Mouse (Mus musculus) MEL (cell line): ENCODE data around the gene Slco1c1. TPM values are rescaled to one million over a fixed set of nuclear protein-coding genes. Genes with fewer than 3 reads are reported as not detected.

Source experiments
- DNase-seq: peaks from one replicate; pipeline ENCODE4 v3.0.0; 2011; ENCODE audit warnings: low read depth, low spot score
- H3K27ac ChIP-seq: 2 replicates; pipeline ENCODE4 v1.5.1; 2012; ENCODE audit warnings: low read depth, mild to moderate bottlenecking, control low read depth, low read length, moderate library complexity; ENCODE audit not compliant: control insufficient read depth
- H3K27me3 ChIP-seq, 2 experiments: fragments of 150-350 bp in 1 of 2; sonication (generic) in 1 of 2; 2 replicates each; pipeline ENCODE4 v1.6.1; 2012; ENCODE audit warnings: low read length in 2 of 2, mild to moderate bottlenecking in 2 of 2, improper control_type of control experiment in 1 of 2, moderate library complexity in 1 of 2; ENCODE audit not compliant: insufficient read depth in 2 of 2, control insufficient read depth in 1 of 2
- H3K36me3 ChIP-seq, 2 experiments: 2 replicates each; pipeline ENCODE4 v1.6.1; 2012 to 2014; ENCODE audit warnings: low read length in 2 of 2, improper control_type of control experiment in 1 of 2, inconsistent platforms in 1 of 2, mild to moderate bottlenecking in 1 of 2; ENCODE audit not compliant: insufficient read depth in 2 of 2, control insufficient read depth in 1 of 2
- H3K4me1 ChIP-seq, 2 experiments: fragments of 150-350 bp in 1 of 2; sonication (generic) in 1 of 2; 2 replicates each; pipeline ENCODE4 v1.6.1; 2012; ENCODE audit warnings: low read length in 2 of 2, improper control_type of control experiment in 1 of 2, mild to moderate bottlenecking in 1 of 2; ENCODE audit not compliant: insufficient read depth in 2 of 2, control insufficient read depth in 1 of 2
- H3K4me3 ChIP-seq, 2 experiments: fragments of 150-350 bp in 1 of 2; sonication (generic) in 1 of 2; 2 replicates each; pipeline ENCODE4 v1.5.1; 2012; ENCODE audit warnings: low read depth in 2 of 2, low read length in 2 of 2, mild to moderate bottlenecking in 2 of 2, moderate library complexity in 2 of 2, control low read depth in 1 of 2, improper control_type of control experiment in 1 of 2; ENCODE audit not compliant: control insufficient read depth in 1 of 2, insufficient read depth in 1 of 2
- H3K79me2 ChIP-seq: 2 replicates; pipeline ENCODE4 v1.6.1; 2012; ENCODE audit warnings: mild to moderate bottlenecking, low read length, moderate library complexity; ENCODE audit not compliant: control insufficient read depth, poor library complexity, insufficient read depth
- H3K9ac ChIP-seq: 2 replicates; pipeline ENCODE4 v1.6.1; 2012; ENCODE audit warnings: low read depth, mild to moderate bottlenecking, control low read depth, low read length, moderate library complexity; ENCODE audit not compliant: control insufficient read depth, poor library complexity, severe bottlenecking
- H3K9me3 ChIP-seq: fragments of 150-350 bp; sonication (generic); replicated peaks from 2 replicates; pipeline ENCODE4 v1.6.1; 2012; ENCODE audit warnings: mild to moderate bottlenecking, low read length, improper control_type of control experiment, moderate library complexity; ENCODE audit not compliant: insufficient read depth
- BHLHE40 ChIP-seq: IDR thresholded peaks from 2 replicates; pipeline ENCODE4 v1.6.1; 2012; ENCODE audit warnings: low read depth, mild to moderate bottlenecking, inconsistent platforms, low read length, improper control_type of control experiment, borderline replicate concordance
- CHD1 ChIP-seq: IDR thresholded peaks from 2 replicates; pipeline ENCODE4 v1.6.1; 2012; ENCODE audit warnings: low read depth, mild to moderate bottlenecking, inconsistent platforms, low read length, improper control_type of control experiment
- CHD2 ChIP-seq: IDR thresholded peaks from 2 replicates; pipeline ENCODE4 v1.6.1; 2011; ENCODE audit warnings: low read length, improper control_type of control experiment
- EP300 ChIP-seq, 2 experiments: IDR thresholded peaks; 2 replicates each; pipeline ENCODE4 v1.6.1; 2011; ENCODE audit warnings: improper control_type of control experiment in 2 of 2, low read length in 2 of 2, low read depth in 1 of 2, mild to moderate bottlenecking in 1 of 2
- KAT2A ChIP-seq: conservative IDR thresholded peaks from 2 replicates; pipeline ENCODE4 v1.6.1; 2012; ENCODE audit warnings: low read depth, low read length, improper control_type of control experiment, inconsistent platforms
- MXI1 ChIP-seq: IDR thresholded peaks from 2 replicates; pipeline ENCODE4 v1.6.1; 2011; ENCODE audit warnings: mild to moderate bottlenecking, low read depth, low read length, improper control_type of control experiment
- MYC ChIP-seq: IDR thresholded peaks from 2 replicates; pipeline ENCODE4 v1.6.1; 2011; ENCODE audit warnings: low read depth, mild to moderate bottlenecking, low read length, improper control_type of control experiment, moderate library complexity
- NRF1 ChIP-seq: IDR thresholded peaks from 2 replicates; pipeline ENCODE4 v1.6.1; 2014; ENCODE audit warnings: low read depth, mild to moderate bottlenecking, inconsistent platforms, low read length, improper control_type of control experiment, moderate library complexity; ENCODE audit not compliant: poor library complexity, insufficient read depth, severe bottlenecking
- POLR2A ChIP-seq, 2 experiments: IDR thresholded peaks; 2 replicates each; pipeline ENCODE4 v1.6.1; 2011 to 2012; ENCODE audit warnings: low read length in 2 of 2, mild to moderate bottlenecking in 2 of 2, control low read depth in 1 of 2, improper control_type of control experiment in 1 of 2, low read depth in 1 of 2, moderate library complexity in 1 of 2; ENCODE audit not compliant: control insufficient read depth in 1 of 2, insufficient read depth in 1 of 2, poor library complexity in 1 of 2
- POLR2AphosphoS2 ChIP-seq: IDR thresholded peaks from 2 replicates; pipeline ENCODE4 v1.6.1; 2011; ENCODE audit warnings: low read length, improper control_type of control experiment
- RAD21 ChIP-seq: IDR thresholded peaks from 2 replicates; pipeline ENCODE4 v1.6.1; 2011; ENCODE audit warnings: mild to moderate bottlenecking, low read depth, low read length, improper control_type of control experiment
- RCOR1 ChIP-seq: IDR thresholded peaks from 2 replicates; pipeline ENCODE4 v1.6.1; 2012; ENCODE audit warnings: low read depth, mild to moderate bottlenecking, inconsistent platforms, low read length, improper control_type of control experiment
- SIN3A ChIP-seq: IDR thresholded peaks from 2 replicates; pipeline ENCODE4 v1.6.1; 2012; ENCODE audit warnings: low read length, improper control_type of control experiment, inconsistent platforms
- UBTF ChIP-seq: IDR thresholded peaks from 2 replicates; pipeline ENCODE4 v1.6.1; 2012; ENCODE audit warnings: low read depth, mild to moderate bottlenecking, inconsistent platforms, low read length, improper control_type of control experiment, moderate library complexity, borderline replicate concordance; ENCODE audit not compliant: insufficient read depth
- ZC3H11A ChIP-seq: IDR thresholded peaks from 2 replicates; pipeline ENCODE4 v1.6.1; 2012; ENCODE audit warnings: low read depth, mild to moderate bottlenecking, inconsistent platforms, low read length, improper control_type of control experiment
- ZKSCAN1 ChIP-seq: IDR thresholded peaks from 2 replicates; pipeline ENCODE4 v1.6.1; 2012; ENCODE audit warnings: low read depth, mild to moderate bottlenecking, inconsistent platforms, low read length, improper control_type of control experiment, moderate library complexity
- ZNF384 ChIP-seq: IDR thresholded peaks from 2 replicates; pipeline ENCODE4 v1.6.1; 2012; ENCODE audit warnings: low read depth, mild to moderate bottlenecking, inconsistent platforms, low read length, improper control_type of control experiment
- polyA plus RNA-seq, 2 experiments: library from polyadenylated mRNA; stranded (reverse) in 1 of 2; unstranded in 1 of 2; fragments of >175 nt in 1 of 2; fragments of >200 nt in 1 of 2; gene quantifications; 2 replicates each; pipeline versions ENCODE4 v1.2.1 to v1.2.4; 2012; ENCODE audit warnings: low replicate concordance in 2 of 2, low read depth in 1 of 2; ENCODE audit not compliant: insufficient read length in 2 of 2, insufficient read depth in 1 of 2, missing spikeins in 1 of 2
- total RNA-seq: library from RNA; depleted of rRNA; stranded (reverse); fragments of 300-350 nt; gene quantifications from 2 replicates; pipeline ENCODE4 v1.2.3, GENCODE M21; 2012

Slco1c1 gene
- total and polyA plus RNA-seq, 3 experiments = not detected

DNA sequence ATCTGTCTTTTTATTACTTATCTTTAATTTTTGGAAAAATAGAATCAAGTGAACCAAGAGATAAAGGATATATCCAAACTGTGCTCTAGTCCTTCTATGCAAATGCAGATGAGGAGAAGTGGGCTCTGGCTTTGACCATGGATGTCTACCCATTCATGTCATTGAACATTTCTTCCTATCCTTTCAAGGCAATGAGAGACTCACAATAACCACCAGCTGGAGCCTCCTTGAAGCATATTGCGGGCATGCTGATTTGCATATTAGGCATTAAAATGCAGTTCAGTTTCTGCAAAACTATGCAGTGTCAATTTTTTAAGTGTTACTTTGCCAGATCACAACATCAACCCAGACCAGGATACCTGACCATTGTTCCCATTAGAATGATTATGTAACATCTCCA, 1.6 kb downstream of the Slco1c1 start:
- no peaks in the 10 kb centered on the region for H3K9me3 ChIP-seq
- no peak for TF ChIP-seq KAT2A
- TF ChIP-seq RCOR1 = no peak
- TF ChIP-seq SIN3A = no peak
- no peak for TF ChIP-seq UBTF
- TF ChIP-seq POLR2AphosphoS2 = no peak
- TF ChIP-seq NRF1 = no peak
- no peak for TF ChIP-seq BHLHE40
- no peak for TF ChIP-seq ZNF384
- TF ChIP-seq ZKSCAN1 = no peak
- H3K4me1 ChIP-seq = no peaks in the 10 kb centered on the region
- H3K27ac ChIP-seq = no peak overlapping the region
- no peak for DNase-seq
- H3K36me3 ChIP-seq = no peaks in the 10 kb centered on the region
- H3K4me3 ChIP-seq = no peak overlapping the region
- H3K27me3 ChIP-seq = no peaks in the 10 kb centered on the region
- no peaks in the 10 kb centered on the region for H3K79me2 ChIP-seq
- no peak overlapping the region for H3K9ac ChIP-seq

DNA sequence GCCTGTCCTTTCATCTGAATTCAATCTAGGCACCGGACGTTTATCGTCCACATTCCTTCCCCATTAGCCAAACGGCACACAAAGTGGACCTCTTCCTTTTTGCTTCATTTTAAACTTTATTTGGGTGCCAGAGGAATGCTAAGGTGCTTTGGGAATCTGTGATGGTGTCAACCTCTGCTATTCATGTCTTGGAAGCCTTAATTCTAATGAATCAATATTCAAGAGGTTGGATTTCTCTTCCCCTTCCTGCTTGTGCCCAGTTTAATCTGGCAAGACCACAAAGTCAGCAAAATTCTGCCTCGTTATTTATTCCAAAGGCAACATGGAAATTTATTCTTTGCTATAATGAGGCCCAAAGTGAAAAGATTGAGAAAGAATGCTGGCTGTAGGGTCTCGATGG, 6.7 kb downstream of the Slco1c1 start:
- TF ChIP-seq MYC (no peak), MXI1 (no peak), RAD21 (no peak), POLR2A (IDR thresholded peaks at IDR 0.05; ENCODE audit: control insufficient read depth in 1 of 2, insufficient read depth in 1 of 2, low read depth in 1 of 2, low read length in 2 of 2, poor library complexity in 1 of 2) (no peak), ZC3H11A (no peak), POLR2AphosphoS2 (no peak), CHD2 (no peak), CHD1 (no peak)
- DNase-seq = no peak
- no peak overlapping the region for H3K9ac ChIP-seq
- H3K27me3 ChIP-seq = no peaks in the 10 kb centered on the region
- H3K79me2 ChIP-seq = no peaks in the 10 kb centered on the region
- no peaks in the 10 kb centered on the region for H3K9me3 ChIP-seq
- no peaks in the 10 kb centered on the region for H3K4me1 ChIP-seq
- no peak overlapping the region for H3K27ac ChIP-seq
- H3K4me3 ChIP-seq = no peak overlapping the region
- no peaks in the 10 kb centered on the region for H3K36me3 ChIP-seq

DNA sequence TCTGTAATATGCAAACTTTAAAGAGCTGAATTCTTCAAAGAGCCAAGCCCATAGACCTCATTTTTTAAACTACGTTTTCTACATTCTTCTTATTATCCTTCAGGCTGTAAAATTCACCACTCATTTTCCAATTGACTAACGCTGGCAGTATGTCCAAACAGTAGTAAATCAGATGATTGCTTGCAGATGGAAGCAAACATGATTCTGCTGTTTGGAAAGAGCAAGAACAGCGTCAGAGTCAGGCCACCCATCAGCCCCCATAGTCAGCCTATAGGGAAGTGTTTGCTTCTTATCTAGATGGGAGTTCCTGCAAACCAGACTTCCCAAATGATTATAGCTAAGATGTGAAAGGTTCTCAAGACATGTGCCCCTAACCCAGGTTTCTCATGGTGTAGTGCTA, 13.1 kb downstream of the Slco1c1 start:
- H3K9ac ChIP-seq = no peak overlapping the region
- no peak for DNase-seq
- H3K27me3 ChIP-seq = no peaks in the 10 kb centered on the region
- no peaks in the 10 kb centered on the region for H3K4me1 ChIP-seq
- no peaks in the 10 kb centered on the region for H3K79me2 ChIP-seq
- no peaks in the 10 kb centered on the region for H3K9me3 ChIP-seq
- H3K27ac ChIP-seq = no peak overlapping the region
- H3K36me3 ChIP-seq = no peaks in the 10 kb centered on the region
- no peak overlapping the region for H3K4me3 ChIP-seq
- TF ChIP-seq RCOR1 = no peak
- no peak for TF ChIP-seq EP300 (IDR thresholded peaks at IDR 0.05; ENCODE audit: low read depth in 1 of 2, low read length in 2 of 2)
